Mouse (Mus musculus) spleen, postnatal 0 days (tissue): ENCODE data around the gene Wls. TPM values are rescaled to one million over a fixed set of nuclear protein-coding genes. Genes with fewer than 3 reads are reported as not detected.

ENCODE experiments used
- polyA plus RNA-seq: library from polyadenylated mRNA; unstranded; fragments of >200 nt; fragmentation: Nextera tagmentation; extraction: Ambion mirVana; gene quantifications from 2 replicates; pipeline ENCODE4 v1.2.1, GENCODE M21; 2015

The Wls gene
- 23.0 and 27.7 TPM in 2 replicates for polyA plus RNA-seq

GRCm38 (mm10) chr3:159839481-159839880 lies at the start of gene Wls:
TSS of gene Wls (plus strand) at chr3:159839672.

Other genes with a start within 250 kb of the Wls start
- not detected in 2 replicates for gene Rpe65, start 240.5 kb upstream of the Wls start, polyA plus RNA-seq